Mouse (Mus musculus) erythroblast, adult 5-6 weeks (primary cell): ENCODE data around the gene Qrich1. TPM values are rescaled to one million over a fixed set of nuclear protein-coding genes. Genes with fewer than 3 reads are reported as not detected.

ENCODE experiments used
- ATAC-seq: replicated peaks from 2 replicates; pipeline ENCODE4 v1.8.0; 2016; ENCODE audit warnings: moderate number of reproducible peaks, mild to moderate bottlenecking, moderate TSS enrichment, inconsistent platforms; ENCODE audit not compliant: poor library complexity, low FRiP score, severe bottlenecking
- total RNA-seq, 2 experiments: library from RNA; stranded (forward) in 1 of 2; stranded (reverse) in 1 of 2; fragments of 150-400 nt in 1 of 2; fragments of 200-764, 138-1000 nt in 1 of 2; gene quantifications; 2 replicates each; pipeline versions ENCODE4 v1.2.3 to v1.2.4; 2015 to 2017; ENCODE audit warnings: low replicate concordance in 2 of 2

Gene Qrich1
- total RNA-seq, 2 experiments from 2014 or later: 26.9 to 55.7 TPM

GRCm38 (mm10) chr9:108560227-108560841 is 43.7 kb downstream of the Qrich1 start, which contains the start of gene Impdh2:
TSS of gene Impdh2 (plus strand) at chr9:108560286.
- peak; percentile 97 for ATAC-seq

GRCm38 (mm10) chr9:108563671-108564070 is 47.1 kb downstream of the Qrich1 start:
- no peak for ATAC-seq

GRCm38 (mm10) chr9:108564131-108564530 is 47.5 kb downstream of the Qrich1 start:
- ATAC-seq: no peak

GRCm38 (mm10) chr9:108565881-108566814 is 49.5 kb downstream of the Qrich1 start:
- ATAC-seq: peak; percentile 4

GRCm38 (mm10) chr9:108566815-108567776 is 50.5 kb downstream of the Qrich1 start, which contains the start of gene Ndufaf3:
TSS of gene Ndufaf3 (minus strand) at chr9:108567434.
- peak; percentile 75 for ATAC-seq

GRCm38 (mm10) chr9:108567931-108568419 is 51.4 kb downstream of the Qrich1 start:
- no peak for ATAC-seq

- ATAC-seq: no peak
These were observed 51.9 kb downstream of the Qrich1 start for GRCm38 (mm10) chr9:108568511-108568921.

- ATAC-seq: peak; percentile 58
These were observed 53.0 kb downstream of the Qrich1 start, which contains the start of gene Dalrd3 for GRCm38 (mm10) chr9:108569381-108570206. TSS of gene Dalrd3 (plus strand) at chr9:108569886.

- ATAC-seq: peak; percentile 32; the same call in 1 of the 2 replicates
These were observed 53.7 kb downstream of the Qrich1 start for GRCm38 (mm10) chr9:108570207-108570896.

GRCm38 (mm10) chr9:108571401-108571973 is 54.9 kb downstream of the Qrich1 start:
- no peak for ATAC-seq

- ATAC-seq: no peak
These were observed 55.7 kb downstream of the Qrich1 start for GRCm38 (mm10) chr9:108572321-108572720.

- no peak for ATAC-seq
These were observed 57.4 kb downstream of the Qrich1 start for GRCm38 (mm10) chr9:108573774-108574690.

GRCm38 (mm10) chr9:108574921-108575320 is 58.3 kb downstream of the Qrich1 start:
- ATAC-seq: no peak

GRCm38 (mm10) chr9:108575321-108576297 is 59.0 kb downstream of the Qrich1 start:
- ATAC-seq: no peak

GRCm38 (mm10) chr9:108577025-108577424 is 60.4 kb downstream of the Qrich1 start:
- ATAC-seq: no peak
